Mouse (Mus musculus) retina, embryonic 14.5 days (tissue): Measurements from ENCODE around the gene Cog4.
"Not testable (repeated sequence)": the region's sequence is repeated elsewhere in the genome, so short reads cannot be mapped to it uniquely, and the experiment has no call there.

Source experiments
- DNase-seq: peaks from one replicate; pipeline ENCODE4 v3.0.0-alpha.2; 2015; ENCODE audit warnings: low spot score

Cog4 gene

GRCm38 (mm10) chr8:110926690-110927089, 80.3 kb downstream of the Cog4 start:
- no peak for DNase-seq

- DNase-seq: no peak
Measured at GRCm38 (mm10) chr8:110928435-110928834, 82.0 kb downstream of the Cog4 start.

- DNase-seq: no peak
Measured at GRCm38 (mm10) chr8:110929066-110929465, 82.7 kb downstream of the Cog4 start.

GRCm38 (mm10) chr8:110929672-110930071, 83.3 kb downstream of the Cog4 start:
- not testable (repeated sequence) for DNase-seq

- no peak for DNase-seq
Measured at GRCm38 (mm10) chr8:110931176-110931939, 85.0 kb downstream of the Cog4 start.
